Mouse (Mus musculus): ENCODE data around the gene Tmco1.

The Tmco1 gene

DNA sequence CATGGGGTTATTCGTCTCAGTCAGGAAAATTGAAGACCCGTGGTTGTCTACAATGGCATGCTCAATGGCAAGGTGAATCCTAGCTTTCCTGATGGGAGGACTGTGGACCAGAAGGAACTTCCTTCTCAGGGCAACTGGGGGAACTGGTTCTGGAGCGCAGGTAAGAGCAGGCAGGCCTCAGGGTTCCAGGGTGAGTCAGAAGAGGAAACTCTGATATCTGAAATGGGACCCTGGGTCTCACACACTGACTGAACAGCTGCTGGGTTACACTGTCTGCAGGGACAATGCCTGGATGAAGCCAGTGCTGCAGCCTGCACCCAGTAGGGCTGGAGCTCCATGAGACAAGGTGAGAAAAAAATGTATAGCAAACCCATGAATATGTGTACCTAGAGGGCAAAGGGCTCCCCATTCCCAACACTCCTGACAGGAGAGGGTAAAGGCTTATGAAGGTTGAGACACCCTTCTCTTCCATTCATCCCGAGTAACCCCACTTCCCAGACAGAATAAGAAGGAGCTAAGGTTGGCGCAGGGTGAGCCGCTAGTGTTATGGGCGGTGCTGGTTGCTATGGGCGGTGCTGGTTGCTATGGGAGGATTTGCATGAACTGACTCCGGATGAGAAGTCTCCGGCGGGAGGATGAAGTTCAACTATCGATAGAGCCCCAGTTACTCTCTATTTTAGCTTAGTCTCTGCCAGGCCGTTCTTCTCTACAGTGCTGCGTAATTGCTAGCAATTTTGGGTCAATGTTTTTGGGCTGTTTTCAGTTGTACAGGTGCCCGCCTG lies 66.0 kb downstream of the Tmco1 start:
- DNase-seq (ENCODE audit: low spot score): peak; percentile 87

DNA sequence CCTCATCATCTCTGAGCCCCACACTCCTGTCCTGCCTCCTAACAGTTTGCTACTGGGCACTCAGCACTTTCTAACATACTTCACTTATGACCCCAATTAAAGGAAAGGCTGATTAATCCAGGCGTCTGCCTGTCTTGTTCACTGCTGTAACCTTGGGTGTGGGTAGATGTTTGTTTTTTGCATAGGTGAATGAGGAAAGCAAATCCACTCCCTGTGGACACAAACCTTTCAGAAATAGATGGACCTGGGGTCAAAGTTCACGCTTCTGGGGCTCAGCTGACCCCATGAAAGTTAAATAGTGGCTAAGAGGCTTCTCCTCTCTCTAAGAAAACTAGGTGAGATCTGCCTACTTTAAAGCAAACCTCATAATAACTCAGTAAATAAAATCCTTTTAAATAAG lies 66.8 kb downstream of the Tmco1 start:
- no peak for DNase-seq (ENCODE audit: low spot score)

DNA sequence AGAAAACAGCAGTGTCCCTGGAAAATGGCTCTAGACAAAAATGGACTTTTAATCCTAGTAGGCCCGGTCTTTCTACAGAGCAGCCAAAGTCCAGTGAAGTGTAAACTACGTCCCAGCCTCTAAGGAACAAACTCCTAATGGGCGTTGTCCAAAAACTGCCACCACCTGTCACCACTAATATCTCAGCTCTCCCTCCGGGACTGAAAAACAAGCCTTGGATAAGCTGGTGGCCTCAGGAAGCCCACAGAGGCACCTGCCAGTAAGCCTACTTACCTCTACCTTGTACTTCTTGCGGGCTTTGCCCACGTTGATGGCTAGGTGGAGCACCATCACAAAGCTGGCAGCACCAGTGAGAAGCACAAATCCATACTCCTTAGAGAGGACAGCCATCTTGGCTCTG lies 69.8 kb downstream of the Tmco1 start:
- DNase-seq (ENCODE audit: low spot score): no peak

DNA sequence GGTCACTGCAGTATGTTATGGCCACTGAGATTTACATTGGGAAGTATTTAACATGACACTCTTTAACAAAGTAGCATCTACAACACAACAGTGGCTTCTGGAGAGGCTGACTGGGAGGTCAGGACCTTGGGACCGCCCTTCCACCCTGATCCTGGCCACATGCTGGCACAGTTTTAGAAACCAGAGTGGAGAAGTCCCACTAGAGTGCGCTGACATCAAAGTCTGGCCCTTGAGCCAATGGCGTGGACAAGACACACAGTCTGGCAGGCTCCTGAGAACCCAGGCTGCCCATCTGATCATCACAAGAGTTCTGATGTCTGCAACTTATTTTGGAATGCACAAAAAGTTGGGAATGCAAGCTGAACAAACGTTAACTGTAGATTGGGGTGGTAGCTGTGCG lies 71.6 kb downstream of the Tmco1 start:
- DNase-seq (ENCODE audit: low spot score): no peak

DNA sequence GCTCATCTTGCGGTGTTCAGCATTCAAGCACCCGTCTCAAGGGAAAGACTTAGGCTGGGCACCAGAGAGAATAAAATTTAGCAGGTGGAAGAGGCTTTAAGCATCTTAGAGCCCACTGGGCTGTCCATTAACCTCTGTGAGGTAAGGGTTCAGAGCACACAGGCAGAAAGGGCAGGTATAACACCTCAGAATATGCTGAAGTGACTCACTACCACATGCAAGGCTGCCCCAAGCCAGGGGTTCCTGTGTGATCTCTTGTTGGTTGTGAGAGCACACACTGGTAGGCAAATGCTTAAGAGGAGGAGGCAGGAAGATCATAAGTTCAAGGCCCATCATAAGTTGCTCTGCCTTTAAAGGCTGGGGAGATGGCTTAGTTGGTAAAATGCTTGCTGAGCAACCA lies 72.0 kb downstream of the Tmco1 start:
- no peak for DNase-seq (ENCODE audit: low spot score)

DNA sequence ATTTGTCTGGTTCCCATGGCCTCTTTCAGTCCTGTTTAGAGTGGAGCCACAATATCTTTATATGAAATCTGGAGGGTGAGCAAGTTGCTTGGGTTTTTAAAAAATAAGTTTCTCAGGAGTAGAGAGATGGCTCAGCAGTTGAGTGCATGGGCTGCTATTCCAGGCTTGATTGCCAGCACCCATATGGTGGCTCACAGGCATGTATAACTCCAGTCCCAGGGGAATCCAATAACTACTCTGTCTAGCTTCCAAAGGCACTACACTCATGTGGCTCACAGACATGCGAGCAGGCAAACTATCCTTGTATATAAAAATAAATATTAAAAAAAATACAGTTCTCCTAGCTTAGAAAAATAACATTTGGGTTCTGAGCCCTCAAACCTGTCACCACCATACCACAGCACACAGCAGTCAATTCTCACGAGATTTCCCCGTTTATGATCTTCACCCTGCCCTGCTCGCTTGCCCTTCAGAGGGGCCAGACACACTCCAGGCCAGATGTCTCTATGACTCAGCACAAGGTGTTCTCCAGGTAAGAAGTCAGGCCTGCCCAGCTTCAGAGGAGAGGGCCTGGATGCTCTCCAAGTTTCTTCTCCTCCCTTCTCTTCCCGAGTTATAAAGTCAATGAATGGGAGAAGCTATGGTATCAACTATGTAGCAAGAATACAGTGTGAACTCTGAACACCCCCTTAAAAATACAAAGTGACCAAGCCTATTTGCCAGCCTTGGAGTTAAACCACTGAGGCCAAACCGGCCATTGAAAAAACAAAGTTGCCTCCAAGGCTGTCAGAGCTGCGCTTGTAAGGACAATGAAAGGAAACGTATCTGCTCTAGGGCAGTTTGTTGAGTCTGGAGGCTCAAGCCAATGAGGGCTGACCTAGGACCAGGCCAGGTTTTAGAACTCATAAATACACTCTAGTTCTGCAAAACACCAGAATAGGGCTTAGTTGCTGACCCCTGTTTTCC lies 73.2 kb downstream of the Tmco1 start:
- no peak for DNase-seq (ENCODE audit: low spot score)

DNA sequence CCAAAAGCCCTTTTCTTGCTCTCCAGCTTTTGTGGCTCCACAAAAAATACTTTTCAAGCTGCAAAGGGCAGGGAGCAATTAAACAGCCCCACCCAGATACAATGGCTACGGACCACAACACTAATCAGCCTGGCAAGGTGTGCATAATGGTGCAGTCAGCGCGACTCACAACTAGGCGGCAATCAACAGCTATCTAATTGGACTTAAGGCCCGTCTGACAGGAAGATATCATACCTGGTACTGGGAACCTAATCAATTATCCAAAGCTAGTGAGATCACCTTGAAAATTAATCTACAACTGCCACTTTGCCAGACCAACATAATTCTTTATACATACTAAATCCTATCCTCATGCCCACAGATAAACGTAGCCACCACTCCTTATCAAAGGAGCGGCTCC lies 74.1 kb downstream of the Tmco1 start:
- no peak for DNase-seq (ENCODE audit: low spot score)

DNA sequence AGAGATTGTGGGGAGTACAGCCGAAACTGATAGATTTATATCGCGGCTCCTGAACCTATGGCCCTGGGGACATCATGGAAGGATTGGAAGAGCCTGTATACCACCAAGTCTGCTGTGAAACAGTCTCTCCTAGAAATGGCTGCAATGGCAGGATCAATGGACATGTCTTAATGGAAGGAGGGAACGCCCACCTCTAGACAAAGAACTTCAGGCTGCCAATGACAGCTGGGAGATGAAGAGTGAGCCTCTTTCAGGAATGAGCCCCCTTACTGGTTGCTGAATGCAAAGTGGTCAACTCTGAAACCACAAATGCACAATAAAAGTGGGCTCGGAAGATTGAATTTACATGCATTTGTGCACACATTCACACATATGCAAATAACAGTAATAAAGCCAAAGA lies 74.6 kb downstream of the Tmco1 start:
- DNase-seq (ENCODE audit: low spot score): no peak

DNA sequence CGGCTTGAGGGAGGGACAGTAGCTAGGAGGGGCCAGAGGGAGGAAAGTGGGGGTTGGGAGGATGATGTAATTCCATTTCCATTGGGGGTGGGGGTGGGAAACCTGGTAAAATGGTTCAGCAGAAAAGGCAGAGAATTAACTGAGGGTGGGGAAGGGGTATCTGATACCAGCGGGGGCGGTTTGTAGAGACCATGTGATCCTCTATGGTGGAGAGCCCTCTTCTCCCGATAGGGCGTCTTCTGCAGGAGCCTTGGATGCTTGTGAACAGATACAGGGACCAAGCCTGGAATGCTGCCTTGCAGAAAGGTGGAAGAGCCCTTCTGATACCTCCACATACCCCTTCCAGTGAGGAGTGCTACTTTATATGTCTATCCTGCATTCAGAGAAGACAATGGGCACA lies 75.0 kb downstream of the Tmco1 start:
- DNase-seq (ENCODE audit: low spot score): no peak

Measured in embryo, embryonic 10 days (tissue).